Mouse (Mus musculus) forebrain, embryonic 10.5 days (tissue): ENCODE results near the gene Efnb2. TPM values are rescaled to one million over a fixed set of nuclear protein-coding genes. Genes with fewer than 3 reads are reported as not detected.
A peak's percentile ranks its signal among the peaks of the same experiment; 100 is the strongest.

Source experiments
- DNase-seq: peaks from one replicate; pipeline ENCODE4 v3.0.0-alpha.2; 2017; ENCODE audit warnings: low spot score; ENCODE audit errors: extremely low spot score
- H3K27ac ChIP-seq: fragments of 300-500 bp; sonication (generic); 2 replicates; pipeline ENCODE4 v1.5.1; 2016; ENCODE audit warnings: mild to moderate bottlenecking
- H3K27me3 ChIP-seq: fragments of 300-500 bp; sonication (generic); 2 replicates; pipeline ENCODE4 v1.6.1; 2016; ENCODE audit warnings: mild to moderate bottlenecking; ENCODE audit not compliant: poor library complexity, severe bottlenecking
- H3K36me3 ChIP-seq: fragments of 300-500 bp; sonication (generic); replicated peaks from 2 replicates; pipeline ENCODE4 v1.6.1; 2016; ENCODE audit warnings: mild to moderate bottlenecking, moderate library complexity
- H3K4me1 ChIP-seq: fragments of 300-500 bp; sonication (generic); 2 replicates; pipeline ENCODE4 v1.6.1; 2016
- H3K4me3 ChIP-seq: fragments of 300-500 bp; sonication (generic); 2 replicates; pipeline ENCODE4 v1.5.1; 2016; ENCODE audit warnings: mild to moderate bottlenecking, moderate library complexity
- H3K9me3 ChIP-seq: fragments of 300-500 bp; sonication (generic); 2 replicates; pipeline ENCODE4 v1.6.1; 2016; ENCODE audit warnings: mild to moderate bottlenecking, moderate library complexity
- WGBS: fragments of 180-500 bp; shearing (Covaris S2); methylation state at CpG from one replicate; pipeline ENCODE4 v1.1.7; 2016; 5-methylcytosine and 5-hydroxymethylcytosine counted together
- polyA plus RNA-seq: library from polyadenylated mRNA; unstranded; fragments of >200 nt; fragmentation: Nextera tagmentation; extraction: Ambion mirVana; gene quantifications from 2 replicates; pipeline ENCODE4 v1.2.1, GENCODE M21; 2016

The Efnb2 gene
- polyA plus RNA-seq, 1 experiment from 2014 or later = 28.7 TPM

GRCm38 (mm10) chr8:8649944-8650343, 11.1 kb downstream of the Efnb2 start:
- H3K9me3 ChIP-seq = no peaks in the 10 kb centered on the region
- no peak overlapping the region for H3K4me3 ChIP-seq
- no peak overlapping the region for H3K27ac ChIP-seq
- 74% methylated on average over 8 of the region's 8 CpGs for WGBS
- peaks cover 54% of the 10 kb centered on the region for H3K36me3 ChIP-seq
- no peak for DNase-seq
- H3K27me3 ChIP-seq = peaks cover 49% of the 10 kb centered on the region
- peaks cover 90% of the 10 kb centered on the region for H3K4me1 ChIP-seq

DNA sequence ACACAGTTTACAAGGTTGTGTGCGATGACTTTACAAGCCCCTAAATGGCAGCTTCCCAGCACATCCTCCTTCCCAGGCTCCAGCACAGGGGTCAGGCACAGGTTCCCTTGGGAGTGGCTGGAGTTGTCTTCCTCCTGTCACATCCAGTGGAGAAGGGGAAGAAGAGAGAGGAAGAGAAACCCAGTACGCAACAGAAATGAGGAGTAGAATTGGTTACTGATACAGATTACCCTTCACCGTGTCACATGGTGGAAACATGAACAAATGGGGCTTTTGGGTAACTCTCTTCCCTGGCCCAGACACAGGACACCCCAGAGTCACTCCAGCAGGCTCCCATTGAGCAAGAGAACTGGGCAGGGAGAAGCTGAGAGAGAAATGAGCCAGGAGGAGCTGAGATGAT, 11.5 kb downstream of the Efnb2 start:
- H3K27ac ChIP-seq = no peak overlapping the region
- peaks cover 49% of the 10 kb centered on the region for H3K27me3 ChIP-seq

DNA sequence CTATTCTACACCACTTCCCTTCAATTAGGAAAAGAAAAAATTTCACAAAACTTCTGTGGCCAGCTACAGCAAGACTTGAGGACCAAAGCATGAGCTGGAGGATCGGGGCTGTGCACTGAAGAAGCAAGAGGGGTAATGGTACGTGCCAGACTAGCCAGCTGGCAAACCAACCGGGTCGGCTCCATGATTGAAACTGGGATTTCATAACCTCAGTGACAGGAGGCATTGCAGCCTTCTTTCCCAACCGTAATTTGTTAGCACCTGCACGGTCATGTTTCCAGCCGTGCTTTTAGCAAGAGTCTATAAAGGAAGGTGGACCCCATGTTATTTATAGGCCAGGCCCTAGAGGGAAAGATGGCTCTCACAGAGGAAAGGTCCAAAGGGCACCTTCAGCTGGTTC, 12.4 kb downstream of the Efnb2 start:
- 89% methylated on average over 7 of the region's 7 CpGs for WGBS

More for the DNA sequence above, 11.5 kb downstream of the Efnb2 start:
- WGBS = 98% methylated on average over 3 of the region's 3 CpGs
- Histone ChIP-seq H3K4me3 (no peak overlapping the region), H3K9me3 (no peaks in the 10 kb centered on the region), H3K36me3 (peaks cover 54% of the 10 kb centered on the region), H3K4me1 (peaks cover 87% of the 10 kb centered on the region)
- DNase-seq = no peak

GRCm38 (mm10) chr8:8647824-8648223, 13.2 kb downstream of the Efnb2 start:
- Histone ChIP-seq H3K4me3 (no peak overlapping the region), H3K4me1 (peaks cover 87% of the 10 kb centered on the region), H3K36me3 (peaks cover 58% of the 10 kb centered on the region), H3K9me3 (no peaks in the 10 kb centered on the region), H3K27me3 (peaks cover 43% of the 10 kb centered on the region), H3K27ac (no peak overlapping the region)
- DNase-seq = no peak
- WGBS = 77% methylated on average over 7 of the region's 7 CpGs

More for the DNA sequence above, 12.4 kb downstream of the Efnb2 start:
- H3K4me1 ChIP-seq = peaks cover 87% of the 10 kb centered on the region
- no peak overlapping the region for H3K27ac ChIP-seq
- peaks cover 49% of the 10 kb centered on the region for H3K27me3 ChIP-seq
- no peak for DNase-seq
- peaks cover 58% of the 10 kb centered on the region for H3K36me3 ChIP-seq
- H3K4me3 ChIP-seq = no peak overlapping the region
- H3K9me3 ChIP-seq = no peaks in the 10 kb centered on the region

- H3K27ac ChIP-seq = no peak overlapping the region
- DNase-seq = no peak
- H3K9me3 ChIP-seq = no peaks in the 10 kb centered on the region
- H3K36me3 ChIP-seq = peaks cover 58% of the 10 kb centered on the region
- H3K4me1 ChIP-seq = peaks cover 87% of the 10 kb centered on the region
- H3K4me3 ChIP-seq = no peak overlapping the region
- 72% methylated on average over 3 of the region's 3 CpGs for WGBS
- peaks cover 38% of the 10 kb centered on the region for H3K27me3 ChIP-seq
These were observed 13.7 kb downstream of the Efnb2 start for GRCm38 (mm10) chr8:8647319-8647718.

DNA sequence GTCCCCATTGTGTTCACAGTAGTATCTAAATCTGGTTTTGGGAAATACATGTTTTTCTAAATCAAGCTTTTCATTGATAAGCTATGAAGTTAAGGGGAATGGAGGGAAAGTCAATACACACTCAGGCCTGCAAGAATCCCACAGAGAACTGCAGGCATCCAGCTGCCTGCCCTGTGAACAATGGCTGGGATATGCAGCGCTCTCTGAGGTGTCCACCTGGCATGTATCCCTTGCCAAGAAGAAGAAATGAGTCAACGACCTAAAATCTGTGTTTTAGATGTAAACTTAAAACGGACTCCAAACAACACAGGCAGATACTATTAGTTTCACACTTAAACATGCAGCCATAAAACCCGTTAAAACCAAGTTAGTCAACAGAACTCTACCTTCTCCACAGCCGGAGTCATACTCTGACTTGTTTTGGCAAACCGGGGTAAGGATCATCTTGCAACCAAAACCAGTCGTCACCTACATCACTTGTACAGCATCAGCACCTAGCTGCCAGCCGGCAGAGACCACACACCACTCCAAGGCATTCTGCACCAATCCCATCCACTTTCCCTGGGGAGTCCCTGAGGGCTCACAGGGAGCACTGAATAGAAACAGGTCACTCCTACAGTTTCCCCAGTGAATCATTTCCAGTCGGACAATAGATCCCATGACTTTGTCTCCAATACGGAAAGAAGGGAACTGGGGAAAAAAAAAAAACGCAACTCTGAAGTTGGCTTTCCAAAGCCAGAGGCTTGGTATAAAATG, 16.7 kb downstream of the Efnb2 start:
- Histone ChIP-seq H3K27ac (no peak overlapping the region), H3K4me3 (no peak overlapping the region), H3K4me1 (peaks cover 87% of the 10 kb centered on the region), H3K36me3 (peaks cover 54% of the 10 kb centered on the region), H3K9me3 (no peaks in the 10 kb centered on the region), H3K27me3 (peaks cover 8% of the 10 kb centered on the region)
- DNase-seq = no peak
- WGBS = 86% methylated on average over 11 of the region's 11 CpGs

DNA sequence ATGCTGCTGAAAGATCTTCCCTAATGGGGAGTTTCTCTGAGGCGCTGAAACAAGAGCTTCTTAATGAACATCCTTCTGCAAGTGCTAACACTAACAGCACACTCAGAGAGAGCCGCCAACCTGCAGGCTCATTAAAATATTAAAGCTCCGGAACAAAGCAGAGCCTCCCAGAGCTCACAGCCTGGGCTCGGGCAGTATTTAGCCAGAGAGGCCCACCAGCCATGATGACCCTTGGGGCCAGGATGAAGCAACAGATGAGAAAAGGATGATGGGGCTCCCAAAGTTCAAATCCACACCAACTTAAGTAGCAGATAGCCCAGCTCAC, 20.8 kb downstream of the Efnb2 start:
- peak; percentile 44 for DNase-seq
- no peaks in the 10 kb centered on the region for H3K9me3 ChIP-seq
- H3K4me3 ChIP-seq = no peak overlapping the region
- WGBS = 11% methylated on average over 4 of the region's 4 CpGs
- H3K36me3 ChIP-seq = peaks cover 67% of the 10 kb centered on the region
- no peaks in the 10 kb centered on the region for H3K27me3 ChIP-seq
- peaks cover 58% of the 10 kb centered on the region for H3K4me1 ChIP-seq
- H3K27ac ChIP-seq = peak overlapping the region; percentile 13; the same call in 1 of the 2 replicates

DNA sequence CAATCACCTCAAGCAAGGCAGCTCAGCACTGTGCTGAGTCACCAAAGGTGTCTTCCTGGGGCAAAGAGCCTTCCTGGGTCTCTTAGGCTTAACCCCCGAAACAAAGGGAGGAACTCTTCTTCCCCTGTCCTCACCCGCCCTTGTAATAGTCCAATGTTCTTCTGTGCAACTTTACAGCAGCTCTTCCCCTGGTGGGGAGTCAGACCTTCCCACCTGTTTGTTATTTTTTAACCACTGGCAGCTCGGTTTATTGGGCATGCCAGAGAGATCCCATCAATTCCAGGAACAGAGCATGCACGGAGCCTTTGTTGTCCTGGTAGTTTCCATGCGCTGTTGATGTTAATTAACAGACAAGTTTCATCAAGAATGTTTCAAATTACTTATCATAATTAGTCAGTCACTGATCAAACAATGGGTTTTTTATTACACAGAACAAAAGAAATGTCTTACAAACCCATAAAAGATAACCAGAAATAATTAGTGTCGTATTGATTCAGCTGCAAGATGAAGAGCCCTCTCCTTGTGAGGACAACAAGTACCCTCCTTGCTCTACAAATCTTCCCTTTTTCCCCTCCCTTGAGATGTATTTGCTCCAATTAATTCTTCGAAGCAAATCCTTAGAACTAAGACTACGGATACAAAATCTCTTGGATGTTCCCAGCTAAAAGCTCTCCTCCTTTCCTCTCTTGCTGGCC, 21.3 kb downstream of the Efnb2 start:
- Histone ChIP-seq H3K9me3 (no peaks in the 10 kb centered on the region), H3K4me1 (peaks cover 58% of the 10 kb centered on the region), H3K27ac (peak overlapping the region; percentile 48; the same call in 1 of the 2 replicates), H3K36me3 (peaks cover 72% of the 10 kb centered on the region), H3K27me3 (no peaks in the 10 kb centered on the region), H3K4me3 (no peak overlapping the region)
- WGBS = 42% methylated on average over 8 of the region's 8 CpGs
- no peak for DNase-seq

DNA sequence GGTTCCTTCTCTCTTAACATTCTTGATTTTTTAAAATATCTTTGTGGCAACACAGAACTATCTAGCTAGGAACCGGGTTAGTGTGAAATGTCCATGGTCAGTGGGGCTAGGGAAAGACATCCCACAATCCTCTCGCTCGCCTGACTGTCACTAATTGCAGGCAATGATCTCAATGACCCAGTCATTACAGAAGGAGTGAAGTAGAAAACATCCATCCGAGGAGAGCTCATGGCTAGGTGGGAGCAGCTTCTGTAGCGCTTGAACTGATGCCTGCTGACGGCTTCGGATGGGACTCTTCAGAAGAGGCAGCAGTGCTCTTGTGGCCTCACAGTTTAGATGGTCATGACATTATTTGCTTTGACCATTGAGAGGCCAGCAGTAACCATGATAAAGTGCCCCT, 29.6 kb downstream of the Efnb2 start:
- peaks cover 94% of the 10 kb centered on the region for H3K36me3 ChIP-seq
- H3K27ac ChIP-seq = no peak overlapping the region
- no peaks in the 10 kb centered on the region for H3K9me3 ChIP-seq
- peaks cover 18% of the 10 kb centered on the region for H3K4me1 ChIP-seq
- DNase-seq = no peak
- WGBS = 82% methylated on average over 7 of the region's 7 CpGs
- H3K27me3 ChIP-seq = no peaks in the 10 kb centered on the region
- H3K4me3 ChIP-seq = no peak overlapping the region

- Histone ChIP-seq H3K4me3 (no peak overlapping the region), H3K36me3 (peaks cover 88% of the 10 kb centered on the region), H3K9me3 (no peaks in the 10 kb centered on the region), H3K27ac (no peak overlapping the region), H3K4me1 (peaks cover 46% of the 10 kb centered on the region), H3K27me3 (0 out of 2 replicates have a peak, but pooled peaks cover 12% of the 10 kb centered on the region)
- 69% methylated on average over 7 of the region's 7 CpGs for WGBS
- DNase-seq = no peak
These were observed 37.0 kb downstream of the Efnb2 start for GRCm38 (mm10) chr8:8624017-8624416.

- no peak for DNase-seq
- peaks cover 51% of the 10 kb centered on the region for H3K4me1 ChIP-seq
These were observed 37.6 kb downstream of the Efnb2 start for GRCm38 (mm10) chr8:8623486-8623885.

DNA sequence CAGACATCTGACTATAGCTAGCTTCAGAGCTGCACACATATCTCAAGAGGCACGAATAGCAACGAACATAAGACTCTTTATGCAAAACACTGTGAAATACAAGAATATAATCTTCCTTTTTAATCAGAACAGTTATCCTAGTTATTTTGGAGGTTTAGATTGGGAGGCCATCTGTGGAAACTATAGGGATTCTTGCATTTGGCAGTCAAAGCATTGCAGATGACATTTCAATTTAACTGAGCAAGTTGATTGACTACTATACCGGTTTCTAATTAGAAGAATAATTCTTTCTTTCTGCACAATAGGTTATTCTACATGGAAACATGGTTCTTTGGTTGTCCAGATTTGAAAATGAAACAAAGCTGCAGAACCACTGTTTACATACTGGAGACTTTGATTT, 38.6 kb downstream of the Efnb2 start:
- Histone ChIP-seq H3K27ac (no peak overlapping the region), H3K4me1 (peaks cover 51% of the 10 kb centered on the region), H3K4me3 (no peak overlapping the region), H3K27me3 (0 out of 2 replicates have a peak, but pooled peaks cover 12% of the 10 kb centered on the region), H3K9me3 (no peaks in the 10 kb centered on the region), H3K36me3 (peaks cover 88% of the 10 kb centered on the region)
- WGBS = 91% methylated on average over 3 of the region's 3 CpGs
- no peak for DNase-seq

More at GRCm38 (mm10) chr8:8623486-8623885, 37.6 kb downstream of the Efnb2 start:
- Histone ChIP-seq H3K27me3 (0 out of 2 replicates have a peak, but pooled peaks cover 12% of the 10 kb centered on the region), H3K36me3 (peaks cover 88% of the 10 kb centered on the region), H3K27ac (no peak overlapping the region), H3K9me3 (no peaks in the 10 kb centered on the region), H3K4me3 (no peak overlapping the region)
- 81% methylated on average over 8 of the region's 8 CpGs for WGBS

GRCm38 (mm10) chr8:8622031-8622430, 39.0 kb downstream of the Efnb2 start:
- Histone ChIP-seq H3K4me1 (peaks cover 51% of the 10 kb centered on the region), H3K36me3 (peaks cover 88% of the 10 kb centered on the region), H3K4me3 (no peak overlapping the region), H3K9me3 (no peaks in the 10 kb centered on the region), H3K27me3 (0 out of 2 replicates have a peak, but pooled peaks cover 12% of the 10 kb centered on the region), H3K27ac (no peak overlapping the region)
- WGBS = 93% methylated on average over 12 of the region's 12 CpGs
- no peak for DNase-seq
